Mouse (Mus musculus): ENCODE data around the gene Alox12e.
"Not testable (repeated sequence)": the region's sequence is repeated elsewhere in the genome, so short reads cannot be mapped to it uniquely, and the experiment has no call there.

Gene Alox12e

GRCm38 (mm10) chr11:70322528-70322927, at the start of gene Alox12e:
Alox12e (minus strand) TSS chr11:70322628.
- no peak for DNase-seq (ENCODE audit: low read depth, low spot score)

GRCm38 (mm10) chr11:70368626-70369025, 46.2 kb upstream of the Alox12e start:
- DNase-seq (ENCODE audit: low read depth, low spot score) = not testable (repeated sequence)

DNA sequence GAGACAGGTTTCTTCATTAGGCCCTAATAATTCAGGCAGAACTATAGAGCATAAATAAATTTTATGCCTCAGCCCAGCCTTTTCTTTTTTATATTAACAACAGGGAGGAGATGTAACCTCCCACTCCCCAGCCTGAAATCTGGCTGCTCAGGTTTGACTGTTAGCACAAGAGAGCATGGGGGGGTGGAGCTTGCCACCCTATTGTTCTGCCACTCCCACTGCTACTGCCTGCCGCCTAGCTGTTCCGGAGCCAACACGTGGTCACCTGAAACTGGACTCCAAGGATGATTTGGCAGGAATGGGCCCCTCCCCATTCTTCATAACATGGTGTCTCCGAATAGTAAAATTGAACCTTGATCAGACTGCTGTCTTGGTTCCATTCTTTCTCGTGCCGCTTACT, 45.3 kb upstream of the Alox12e start:
- not testable (repeated sequence) for DNase-seq (ENCODE audit: low read depth, low spot score)

GRCm38 (mm10) chr11:70351868-70352267, 29.4 kb upstream of the Alox12e start, which contains the start of gene Alox15:
Alox15 (minus strand) TSS chr11:70352031.
- no peak for DNase-seq (ENCODE audit: low read depth, low spot score)

DNA sequence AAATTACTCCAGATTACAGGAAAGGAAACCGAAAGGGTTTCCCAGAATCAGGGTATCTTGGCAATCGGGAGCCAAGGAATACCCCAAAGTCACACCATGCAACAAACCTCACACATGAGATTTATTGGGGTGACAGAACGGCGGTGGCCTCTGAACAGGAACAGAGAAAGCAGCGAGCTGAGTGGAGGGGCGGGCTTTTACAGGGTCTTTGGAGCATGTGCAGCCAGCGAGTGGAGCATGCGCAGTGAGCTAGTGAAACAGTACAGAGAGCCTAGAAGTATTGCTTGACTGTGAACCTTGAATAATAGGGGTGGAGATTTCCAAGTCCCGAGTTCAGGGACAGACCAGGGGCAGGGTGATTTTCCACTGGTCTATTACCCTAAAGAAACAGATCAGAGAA, 26.2 kb upstream of the Alox12e start:
- DNase-seq (ENCODE audit: low read depth, low spot score) = no peak

GRCm38 (mm10) chr11:70347861-70348260, 25.4 kb upstream of the Alox12e start:
- DNase-seq (ENCODE audit: low read depth, low spot score) = no peak

- no peak for DNase-seq (ENCODE audit: low read depth, low spot score)
Observed at GRCm38 (mm10) chr11:70345546-70345945, 23.1 kb upstream of the Alox12e start.

DNA sequence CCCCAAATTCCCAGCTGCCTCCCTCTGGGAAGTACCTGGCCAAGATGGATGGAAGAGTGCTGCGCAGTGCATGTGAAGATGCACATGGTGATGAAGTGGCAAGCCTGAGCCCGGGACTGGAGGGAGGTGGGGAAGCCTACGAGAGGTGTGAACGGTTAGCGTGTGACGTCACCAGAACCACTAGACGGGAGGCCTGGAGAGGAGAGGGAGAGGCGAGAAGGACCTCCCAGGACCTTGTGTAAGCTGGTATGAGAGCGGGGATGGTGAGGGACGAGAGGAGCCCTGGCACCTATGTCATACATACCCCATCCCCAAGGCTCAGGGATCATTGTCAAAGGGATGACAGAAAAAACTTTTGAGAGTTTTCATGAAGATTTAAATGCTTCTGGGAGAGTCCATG, 22.6 kb upstream of the Alox12e start:
- DNase-seq (ENCODE audit: low read depth, low spot score) = no peak

DNA sequence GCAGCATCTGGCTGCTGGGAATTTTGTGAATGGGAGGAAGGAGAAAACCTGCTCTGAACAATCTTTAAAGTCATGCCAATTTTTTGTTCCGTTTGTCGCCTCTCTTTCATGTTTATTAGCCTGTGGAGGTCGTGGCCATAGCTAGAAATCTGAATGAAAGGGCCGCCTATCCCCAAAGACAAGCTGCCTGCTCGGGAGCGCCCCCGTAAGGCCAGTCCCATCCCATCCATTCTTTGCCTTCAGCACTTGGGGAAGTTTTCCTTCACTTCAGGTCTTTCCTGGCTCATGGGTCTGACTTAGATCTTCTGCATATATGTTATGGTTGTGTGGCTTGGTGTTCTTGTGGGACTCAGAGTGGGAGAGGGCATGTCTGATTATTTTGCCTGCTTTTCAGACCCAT, 17.1 kb upstream of the Alox12e start:
- DNase-seq (ENCODE audit: low read depth, low spot score) = no peak

GRCm38 (mm10) chr11:70334477-70334876, 12.0 kb upstream of the Alox12e start:
- peak; percentile 46 for DNase-seq (ENCODE audit: low read depth, low spot score)

GRCm38 (mm10) chr11:70324726-70325125, 2.3 kb upstream of the Alox12e start:
- DNase-seq (ENCODE audit: low read depth, low spot score) = no peak

GRCm38 (mm10) chr11:70321664-70322063, 764 bp downstream of the Alox12e start:
- peak; percentile 37 for DNase-seq (ENCODE audit: low read depth, low spot score)

- DNase-seq (ENCODE audit: low read depth, low spot score) = no peak
Observed at GRCm38 (mm10) chr11:70319614-70320013, 2.8 kb downstream of the Alox12e start.

GRCm38 (mm10) chr11:70313833-70314232, 8.6 kb downstream of the Alox12e start:
- no peak for DNase-seq (ENCODE audit: low read depth, low spot score)

DNA sequence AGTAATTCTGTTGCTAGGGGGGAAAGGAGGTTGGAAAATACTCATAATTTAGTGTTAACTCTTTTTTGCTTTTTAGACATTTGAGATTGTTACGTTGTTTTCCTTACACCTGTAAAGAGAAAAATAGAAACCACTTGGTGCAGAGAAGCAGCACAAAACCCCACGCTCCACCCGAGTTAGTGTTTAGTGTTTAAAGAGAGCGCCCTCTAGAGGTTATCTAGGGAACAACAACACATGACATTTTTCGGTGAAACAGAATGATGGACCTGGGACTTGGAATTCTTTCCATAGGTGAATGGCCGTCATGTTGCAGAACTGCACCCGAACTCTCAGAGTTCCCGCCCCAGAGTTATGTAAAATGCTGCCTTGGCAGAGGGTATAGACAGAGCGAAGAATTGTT, 13.1 kb downstream of the Alox12e start:
- DNase-seq (ENCODE audit: low read depth, low spot score) = peak; percentile 38

DNA sequence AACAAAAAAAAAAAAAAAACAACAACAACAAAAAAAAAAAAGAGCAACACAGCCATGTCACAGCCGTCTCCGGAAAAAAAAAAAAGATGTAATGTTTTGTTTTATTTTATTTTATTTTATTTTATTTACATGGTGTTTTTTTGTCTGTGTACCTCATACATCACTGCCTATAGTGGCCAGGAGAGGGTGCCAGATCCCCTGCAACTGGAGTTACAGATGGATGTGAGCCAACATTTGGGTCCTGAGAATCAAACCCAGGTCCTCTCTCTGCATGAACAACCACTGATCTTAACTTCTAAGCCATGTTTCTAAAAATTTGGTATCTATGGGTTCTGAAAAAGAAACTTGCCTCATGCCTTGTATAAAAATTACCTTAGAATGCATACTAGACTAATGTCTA, 14.1 kb downstream of the Alox12e start:
- no peak for DNase-seq (ENCODE audit: low read depth, low spot score)

- DNase-seq (ENCODE audit: low read depth, low spot score) = no peak
Observed at GRCm38 (mm10) chr11:70306159-70306558, 16.3 kb downstream of the Alox12e start.

DNA sequence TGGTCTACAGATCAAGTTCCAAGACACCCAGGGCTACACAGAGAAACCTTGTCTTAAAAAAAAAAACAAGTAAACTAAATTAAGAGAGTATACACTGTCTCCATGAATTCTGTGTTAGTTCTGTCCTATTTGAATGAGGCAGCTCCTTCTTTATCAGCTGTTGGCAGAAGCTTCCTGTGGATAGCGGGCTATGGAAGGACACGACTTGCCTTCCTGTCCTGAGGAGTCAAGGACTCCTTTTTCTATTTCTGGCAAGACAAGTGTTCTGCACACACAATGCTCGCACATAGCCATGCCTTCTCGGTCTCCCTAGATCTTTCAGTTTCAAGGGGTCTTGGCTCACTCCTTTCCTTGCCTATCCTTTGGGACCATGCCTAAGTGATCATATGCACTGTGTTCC, 20.1 kb downstream of the Alox12e start:
- no peak for DNase-seq (ENCODE audit: low read depth, low spot score)

GRCm38 (mm10) chr11:70297836-70298454, 24.5 kb downstream of the Alox12e start:
- no peak for DNase-seq (ENCODE audit: low read depth, low spot score)

- no peak for DNase-seq (ENCODE audit: low read depth, low spot score)
Observed at GRCm38 (mm10) chr11:70297405-70297804, 25.0 kb downstream of the Alox12e start.

DNA sequence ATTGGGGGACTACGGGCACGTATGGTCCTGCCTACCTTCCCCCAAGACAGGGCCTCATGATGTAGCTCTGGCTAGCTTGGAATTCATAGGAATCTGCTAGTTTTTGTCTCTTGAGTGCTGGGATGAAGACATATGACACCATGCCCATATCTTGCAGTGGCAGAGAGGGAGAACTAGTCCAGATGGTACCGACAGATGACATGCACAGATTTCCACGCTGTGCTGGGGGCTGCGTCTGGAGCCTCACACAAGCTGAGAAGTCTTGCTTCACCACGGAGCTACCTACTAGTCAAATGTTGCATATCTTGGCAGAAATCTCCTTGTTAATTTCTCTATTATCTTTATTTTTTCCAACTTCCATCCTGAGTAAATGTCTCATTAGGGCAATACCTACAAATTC, 28.5 kb downstream of the Alox12e start:
- DNase-seq (ENCODE audit: low read depth, low spot score) = no peak

- DNase-seq (ENCODE audit: low read depth, low spot score) = no peak
Observed at GRCm38 (mm10) chr11:70291235-70291634, 31.2 kb downstream of the Alox12e start.

DNA sequence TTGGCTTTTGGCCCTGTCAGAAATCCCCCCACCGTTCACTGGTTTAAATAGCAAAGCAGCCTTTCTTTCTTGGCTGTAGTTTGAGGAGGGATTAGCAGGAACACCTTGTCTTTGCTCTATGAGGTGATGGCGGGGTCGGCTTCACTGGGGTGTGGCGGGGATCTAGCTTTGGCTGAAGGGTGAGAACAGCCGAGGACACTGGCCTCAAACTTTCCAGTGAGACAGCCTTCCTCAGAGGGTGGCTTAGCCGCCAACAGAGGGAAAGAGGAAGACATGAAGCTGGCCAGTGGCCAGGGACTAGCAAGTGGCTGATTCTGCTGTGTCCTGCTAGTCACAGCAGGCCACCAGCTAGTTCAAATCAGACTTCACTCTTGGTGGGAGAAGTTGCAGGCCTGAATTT, 33.2 kb downstream of the Alox12e start:
- DNase-seq (ENCODE audit: low read depth, low spot score) = no peak

DNA sequence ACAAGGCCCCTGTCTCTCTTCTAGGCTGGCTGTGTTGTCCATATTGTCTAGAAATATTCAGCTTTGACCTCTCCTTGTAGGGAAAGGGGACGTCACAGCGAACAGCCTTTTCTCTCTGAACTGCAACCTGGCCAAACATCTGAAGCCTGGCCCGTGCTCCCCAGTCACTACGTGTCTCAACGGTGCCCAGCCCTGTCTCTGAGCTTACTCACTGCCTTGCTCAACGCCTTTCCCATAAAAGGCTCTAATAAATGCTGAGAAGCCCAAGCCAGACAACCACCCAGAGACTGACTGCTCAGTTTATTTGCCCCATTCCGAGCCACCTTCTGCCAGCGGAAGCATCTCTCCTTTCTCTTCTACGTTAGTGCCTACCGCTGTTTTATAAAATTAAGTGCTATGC, 34.3 kb downstream of the Alox12e start:
- DNase-seq (ENCODE audit: low read depth, low spot score) = no peak
